Mouse (Mus musculus): ENCODE results near the gene Gm10722. TPM values are rescaled to one million over a fixed set of nuclear protein-coding genes. Genes with fewer than 3 reads are reported as not detected.
"Not testable (repeated sequence)": the region's sequence is repeated elsewhere in the genome, so short reads cannot be mapped to it uniquely, and the experiment has no call there.

The Gm10722 gene
- total RNA-seq, 2 experiments from 2014 or later: not detected

- ATAC-seq (replicated peaks; ENCODE audit: low FRiP score, poor library complexity, severe bottlenecking): not testable (repeated sequence)
Observed at GRCm38 (mm10) chr9:3023985-3024648, 23.4 kb downstream of the Gm10722 start.

GRCm38 (mm10) chr9:3024912-3025467 lies 24.3 kb downstream of the Gm10722 start, which contains the start of gene Gm10717:
Gm10717 (plus strand) TSS chr9:3025417.
- not testable (repeated sequence) for ATAC-seq (replicated peaks; ENCODE audit: low FRiP score, poor library complexity, severe bottlenecking)

GRCm38 (mm10) chr9:3025653-3026052 lies 24.9 kb downstream of the Gm10722 start:
- ATAC-seq (replicated peaks; ENCODE audit: low FRiP score, poor library complexity, severe bottlenecking): not testable (repeated sequence)

GRCm38 (mm10) chr9:3026136-3026535 lies 25.4 kb downstream of the Gm10722 start:
- ATAC-seq (replicated peaks; ENCODE audit: low FRiP score, poor library complexity, severe bottlenecking): not testable (repeated sequence)

GRCm38 (mm10) chr9:3026741-3027140 lies 26.0 kb downstream of the Gm10722 start:
- not testable (repeated sequence) for ATAC-seq (replicated peaks; ENCODE audit: low FRiP score, poor library complexity, severe bottlenecking)

GRCm38 (mm10) chr9:3027200-3027599 lies 26.5 kb downstream of the Gm10722 start:
- not testable (repeated sequence) for ATAC-seq (replicated peaks; ENCODE audit: low FRiP score, poor library complexity, severe bottlenecking)

- not testable (repeated sequence) for ATAC-seq (replicated peaks; ENCODE audit: low FRiP score, poor library complexity, severe bottlenecking)
Observed at GRCm38 (mm10) chr9:3029276-3030000, 28.7 kb downstream of the Gm10722 start.

- not testable (repeated sequence) for ATAC-seq (replicated peaks; ENCODE audit: low FRiP score, poor library complexity, severe bottlenecking)
Observed at GRCm38 (mm10) chr9:3030677-3031318, 30.1 kb downstream of the Gm10722 start.

GRCm38 (mm10) chr9:3034299-3034698 lies 33.6 kb downstream of the Gm10722 start, which contains the start of gene Gm17535:
Gm17535 (plus strand) TSS chr9:3034599.
- not testable (repeated sequence) for ATAC-seq (replicated peaks; ENCODE audit: low FRiP score, poor library complexity, severe bottlenecking)

- not testable (repeated sequence) for ATAC-seq (replicated peaks; ENCODE audit: low FRiP score, poor library complexity, severe bottlenecking)
Observed at GRCm38 (mm10) chr9:3036577-3036976, 35.9 kb downstream of the Gm10722 start, which contains the start of gene Gm10715. Gm10715 (plus strand) TSS chr9:3036877.

GRCm38 (mm10) chr9:3038161-3038560 lies 37.4 kb downstream of the Gm10722 start:
- ATAC-seq (replicated peaks; ENCODE audit: low FRiP score, poor library complexity, severe bottlenecking): not testable (repeated sequence)

Other genes starting within 250 kb of the Gm10722 start
- gene Gm11168, start 2.4 kb downstream of the Gm10722 start, total RNA-seq (2015; ENCODE audit: low replicate concordance): not detected in 2 replicates
- 4.9 TPM in 1 of 2 replicates, not detected in the other for gene Gm11168, start 2.4 kb downstream of the Gm10722 start, total RNA-seq (2017; ENCODE audit: low replicate concordance)
- gene Gm10721, start 12.2 kb downstream of the Gm10722 start, total RNA-seq (2015; ENCODE audit: low replicate concordance): not detected in 2 replicates
- 0.51 TPM in 1 of 2 replicates, not detected in the other for gene Gm10721, start 12.2 kb downstream of the Gm10722 start, total RNA-seq (2017; ENCODE audit: low replicate concordance)
- not detected in 2 replicates for gene Gm10720, start 14.7 kb downstream of the Gm10722 start, total RNA-seq (2015; ENCODE audit: low replicate concordance)
- 1.3 TPM in 1 of 2 replicates, not detected in the other for gene Gm10720, start 14.7 kb downstream of the Gm10722 start, total RNA-seq (2017; ENCODE audit: low replicate concordance)
- gene Gm10719, start 16.5 kb downstream of the Gm10722 start, total RNA-seq (2015; ENCODE audit: low replicate concordance): not detected in 2 replicates
- 18.1 and 20.0 TPM in 2 replicates for gene Gm10719, start 16.5 kb downstream of the Gm10722 start, total RNA-seq (2017; ENCODE audit: low replicate concordance)
- gene Gm10718, start 22.6 kb downstream of the Gm10722 start, total RNA-seq (2015; ENCODE audit: low replicate concordance): 7.2 TPM in 1 of 2 replicates, not detected in the other
- 7.4 and 10.2 TPM in 2 replicates for gene Gm10718, start 22.6 kb downstream of the Gm10722 start, total RNA-seq (2017; ENCODE audit: low replicate concordance)
- gene Gm10717, start 24.5 kb downstream of the Gm10722 start, total RNA-seq (2015; ENCODE audit: low replicate concordance): 4.6 TPM in 1 of 2 replicates, not detected in the other
- 11.3 and 12.7 TPM in 2 replicates for gene Gm10717, start 24.5 kb downstream of the Gm10722 start, total RNA-seq (2017; ENCODE audit: low replicate concordance)
- gene Gm17535, start 33.7 kb downstream of the Gm10722 start, total RNA-seq (2015; ENCODE audit: low replicate concordance): not detected in 2 replicates
- gene Gm17535, start 33.7 kb downstream of the Gm10722 start, total RNA-seq (2017; ENCODE audit: low replicate concordance): 1.5 TPM in 1 of 2 replicates, not detected in the other
- not detected in 2 replicates for gene Gm10715, start 36.0 kb downstream of the Gm10722 start, total RNA-seq (2015; ENCODE audit: low replicate concordance)
- 3.3 TPM in 1 of 2 replicates, not detected in the other for gene Gm10715, start 36.0 kb downstream of the Gm10722 start, total RNA-seq (2017; ENCODE audit: low replicate concordance)

Measured in erythroid progenitor cell, adult 5-6 weeks (primary cell).